Mouse (Mus musculus) embryonic facial prominence, embryonic 15.5 days (tissue): ENCODE data around the gene Cytip. TPM values are rescaled to one million over a fixed set of nuclear protein-coding genes. Genes with fewer than 3 reads are reported as not detected.

ENCODE experiments used
- ATAC-seq: fragments of 200-750 bp; cut with Nextera tagmentation; 2 replicates; pipeline ENCODE4 v1.8.0; 2017; ENCODE audit warnings: low read depth, moderate TSS enrichment; ENCODE audit not compliant: insufficient number of reproducible peaks, low FRiP score, low TSS enrichment
- H3K27ac ChIP-seq: fragments of 300-500 bp; sonication (generic); replicated peaks from 2 replicates; pipeline ENCODE4 v1.5.1; 2015; ENCODE audit warnings: mild to moderate bottlenecking, inconsistent platforms
- H3K27me3 ChIP-seq: fragments of 300-500 bp; sonication (generic); 2 replicates; pipeline ENCODE4 v1.6.1; 2015; ENCODE audit warnings: inconsistent platforms
- H3K36me3 ChIP-seq: fragments of 300-500 bp; sonication (generic); 2 replicates; pipeline ENCODE4 v1.6.1; 2015; ENCODE audit warnings: mild to moderate bottlenecking, inconsistent platforms
- H3K4me1 ChIP-seq: fragments of 300-500 bp; sonication (generic); 2 replicates; pipeline ENCODE4 v1.6.1; 2015; ENCODE audit warnings: inconsistent platforms
- H3K4me2 ChIP-seq: fragments of 300-500 bp; sonication (generic); replicated peaks from 2 replicates; pipeline ENCODE4 v1.6.1; 2015; ENCODE audit warnings: mild to moderate bottlenecking, inconsistent platforms
- H3K4me3 ChIP-seq: fragments of 300-500 bp; sonication (generic); replicated peaks from 2 replicates; pipeline ENCODE4 v1.5.1; 2015; ENCODE audit warnings: mild to moderate bottlenecking, inconsistent platforms
- H3K9ac ChIP-seq: fragments of 300-500 bp; sonication (generic); 2 replicates; pipeline ENCODE4 v1.6.1; 2015; ENCODE audit warnings: inconsistent platforms
- H3K9me3 ChIP-seq: fragments of 300-500 bp; sonication (generic); replicated peaks from 2 replicates; pipeline ENCODE4 v1.6.1; 2016; ENCODE audit warnings: inconsistent platforms
- WGBS: fragments of 180-500 bp; shearing (Covaris S2); methylation state at CpG from one replicate; pipeline ENCODE4 v1.1.7; 2015; 5-methylcytosine and 5-hydroxymethylcytosine counted together
- polyA plus RNA-seq: library from polyadenylated mRNA; unstranded; fragments of >200 nt; fragmentation: Nextera tagmentation; extraction: Ambion mirVana; gene quantifications from 2 replicates; pipeline ENCODE4 v1.2.1, GENCODE M21; 2015

Gene Cytip
- polyA plus RNA-seq, 1 experiment from 2014 or later: 2.3 TPM

DNA sequence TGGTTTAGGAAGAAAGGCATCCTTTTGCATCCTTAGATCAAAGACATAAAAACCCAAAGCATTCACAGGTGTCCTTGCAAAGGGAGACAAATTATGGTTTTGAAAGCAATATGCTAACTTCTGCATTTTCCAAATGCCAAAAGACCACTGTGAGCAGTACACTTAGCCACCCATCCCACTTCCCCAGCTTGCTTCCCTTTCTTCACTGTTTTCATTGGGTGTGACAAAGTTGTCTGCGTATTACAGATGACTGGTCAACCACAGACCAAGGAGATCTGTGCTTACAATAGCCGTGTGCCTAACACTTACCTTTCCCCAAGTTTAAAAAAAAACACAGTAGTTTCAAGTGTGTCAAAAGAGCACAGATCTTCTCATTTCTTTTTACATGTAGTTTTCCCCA lies 11.7 kb downstream of the Cytip start:
- WGBS: 86% methylated on average over 2 of the region's 2 CpGs
- H3K36me3 ChIP-seq: no peaks in the 10 kb centered on the region
- H3K4me3 ChIP-seq: no peak overlapping the region
- H3K9me3 ChIP-seq: no peaks in the 10 kb centered on the region
- H3K27me3 ChIP-seq: no peaks in the 10 kb centered on the region
- H3K9ac ChIP-seq: no peak overlapping the region
- no peak overlapping the region for H3K27ac ChIP-seq
- no peaks in the 10 kb centered on the region for H3K4me1 ChIP-seq
- ATAC-seq: no peak
- no peak overlapping the region for H3K4me2 ChIP-seq

DNA sequence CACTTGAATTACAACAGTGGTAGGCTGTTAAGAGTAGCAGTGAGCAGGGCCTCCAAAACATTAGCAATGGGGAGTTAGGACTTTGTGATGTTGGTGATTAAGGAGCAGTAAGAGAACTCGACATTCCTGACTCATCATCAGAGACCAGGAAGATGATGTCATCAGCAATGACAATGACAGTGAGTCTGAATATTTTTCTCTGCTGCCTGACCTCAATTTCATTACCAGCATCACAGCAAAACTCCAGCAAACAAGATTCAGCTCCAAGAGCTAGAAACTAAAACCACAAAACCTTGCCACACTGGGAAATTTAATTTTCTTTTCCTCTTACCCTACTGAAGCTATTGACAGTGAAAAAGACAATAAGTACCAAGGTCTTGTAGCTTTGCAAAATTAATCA lies 14.6 kb downstream of the Cytip start:
- H3K27ac ChIP-seq: no peak overlapping the region
- H3K4me3 ChIP-seq: no peak overlapping the region
- no peaks in the 10 kb centered on the region for H3K9me3 ChIP-seq
- H3K27me3 ChIP-seq: no peaks in the 10 kb centered on the region
- no peaks in the 10 kb centered on the region for H3K36me3 ChIP-seq
- H3K4me2 ChIP-seq: no peak overlapping the region
- 70% methylated on average over 1 of the region's 1 CpGs for WGBS
- H3K9ac ChIP-seq: no peak overlapping the region
- no peak for ATAC-seq
- H3K4me1 ChIP-seq: no peaks in the 10 kb centered on the region

DNA sequence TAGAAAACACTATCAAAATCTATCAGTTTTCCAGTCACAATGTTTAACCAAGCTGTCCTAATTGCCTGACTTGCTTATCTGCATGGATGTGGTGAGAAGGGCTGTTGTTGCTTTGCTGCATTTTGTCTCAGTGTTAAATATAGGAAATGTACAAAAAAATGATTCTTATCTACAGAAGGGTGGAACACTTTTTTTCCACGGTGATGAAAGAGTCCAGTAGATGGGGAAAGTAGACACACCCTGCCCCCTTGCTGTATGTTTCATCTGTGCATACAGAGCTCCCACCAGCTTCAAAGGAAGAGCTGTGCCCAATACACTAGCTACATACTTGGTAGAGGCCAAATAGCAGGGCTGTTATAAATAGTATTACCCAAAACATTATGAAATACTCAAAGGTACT lies 16.3 kb downstream of the Cytip start:
- H3K27ac ChIP-seq: no peak overlapping the region
- H3K36me3 ChIP-seq: no peaks in the 10 kb centered on the region
- ATAC-seq: no peak
- H3K9me3 ChIP-seq: no peaks in the 10 kb centered on the region
- no peak overlapping the region for H3K9ac ChIP-seq
- WGBS: 68% methylated on average over 1 of the region's 1 CpGs
- no peak overlapping the region for H3K4me3 ChIP-seq
- 0 out of 2 replicates have a peak, but pooled peaks cover 5% of the 10 kb centered on the region for H3K4me1 ChIP-seq
- no peak overlapping the region for H3K4me2 ChIP-seq
- H3K27me3 ChIP-seq: no peaks in the 10 kb centered on the region

DNA sequence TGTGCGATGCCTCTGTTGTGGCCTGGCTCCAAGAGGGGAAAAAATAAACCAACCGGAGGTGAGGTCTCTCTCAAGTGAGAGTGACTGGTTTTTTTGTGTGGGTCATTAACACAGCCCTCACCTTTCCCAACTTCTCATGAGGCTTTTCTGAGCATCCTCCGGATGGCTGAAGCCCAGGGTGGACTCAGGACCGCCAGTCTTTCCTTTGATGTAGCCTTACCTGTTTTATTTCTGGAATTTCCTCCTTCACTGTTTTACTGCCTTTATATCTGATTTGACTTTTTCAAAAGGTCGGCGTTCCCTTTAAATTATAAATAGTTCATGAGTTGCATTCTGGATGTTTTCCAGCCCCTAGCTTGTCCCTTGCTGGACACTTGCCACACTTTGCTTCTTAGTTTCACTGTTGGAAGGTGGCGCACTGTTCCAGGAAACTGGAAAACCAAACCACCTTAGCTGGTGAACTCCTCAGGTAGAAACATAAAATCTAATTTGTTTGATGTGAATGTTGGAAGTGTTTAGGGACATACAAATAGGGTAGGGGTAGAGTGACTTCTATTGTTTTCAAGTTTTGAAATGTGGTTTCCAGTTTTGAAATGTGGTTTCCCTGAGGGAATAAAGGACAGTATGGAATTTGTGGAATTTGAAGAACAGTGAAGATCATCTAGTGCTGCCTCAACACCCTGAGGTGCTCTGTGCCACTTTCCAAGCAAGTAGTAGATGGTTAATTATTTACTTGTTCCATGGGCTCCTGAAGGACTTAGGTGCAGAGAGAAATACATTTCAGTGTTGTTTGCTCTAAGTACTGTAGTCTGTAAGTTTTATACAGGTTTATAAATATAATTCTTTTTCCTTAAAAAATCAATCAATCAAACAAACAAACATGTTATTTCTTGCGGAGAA lies 19.7 kb downstream of the Cytip start:
- WGBS: 76% methylated on average over 8 of the region's 8 CpGs
- H3K9ac ChIP-seq: no peak overlapping the region
- H3K4me1 ChIP-seq: 0 out of 2 replicates have a peak, but pooled peaks cover 5% of the 10 kb centered on the region
- no peak for ATAC-seq
- H3K4me3 ChIP-seq: no peak overlapping the region
- no peaks in the 10 kb centered on the region for H3K9me3 ChIP-seq
- H3K27me3 ChIP-seq: no peaks in the 10 kb centered on the region
- H3K36me3 ChIP-seq: no peaks in the 10 kb centered on the region
- no peak overlapping the region for H3K27ac ChIP-seq
- no peak overlapping the region for H3K4me2 ChIP-seq

DNA sequence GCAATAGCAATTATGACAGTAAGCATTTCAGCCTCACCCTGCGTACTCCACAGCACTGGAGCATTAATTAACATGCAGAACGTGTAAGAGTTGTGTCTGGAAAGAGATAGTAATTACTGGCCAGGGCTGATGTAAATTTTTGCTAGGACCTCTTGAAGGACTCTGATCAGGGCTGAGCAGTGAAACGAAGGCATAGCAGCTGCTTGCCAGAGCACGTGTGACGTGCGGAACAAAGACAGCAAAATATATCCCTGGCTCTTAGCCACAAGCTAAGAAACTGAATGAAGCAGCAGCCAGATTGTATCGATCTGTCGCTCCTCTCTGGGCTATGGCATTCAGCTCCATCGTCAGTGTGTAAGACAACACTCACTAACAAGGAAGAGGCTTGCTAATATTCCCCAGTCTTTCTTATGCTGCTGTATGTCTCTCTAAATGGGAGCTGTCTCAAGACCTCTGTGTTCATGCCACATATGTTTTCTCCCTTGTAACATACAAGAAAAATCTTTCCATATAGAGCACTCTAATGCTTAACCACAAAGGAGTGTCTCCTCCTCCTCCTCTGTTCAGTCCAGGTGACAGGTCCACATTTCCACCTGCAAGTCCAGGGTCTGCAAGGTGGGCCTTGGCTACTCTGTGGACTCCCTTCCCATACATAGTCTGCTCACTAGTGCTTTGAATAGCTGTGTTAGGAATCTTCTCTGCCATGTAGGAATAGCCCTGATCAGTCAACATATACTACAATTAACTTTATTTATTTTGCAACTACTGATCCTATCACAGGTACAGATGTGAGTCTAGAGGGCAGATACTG lies 20.7 kb downstream of the Cytip start:
- H3K4me1 ChIP-seq: 0 out of 2 replicates have a peak, but pooled peaks cover 5% of the 10 kb centered on the region
- H3K27me3 ChIP-seq: no peaks in the 10 kb centered on the region
- H3K4me3 ChIP-seq: no peak overlapping the region
- H3K9ac ChIP-seq: no peak overlapping the region
- 41% methylated on average over 9 of the region's 9 CpGs for WGBS
- ATAC-seq: no peak
- no peak overlapping the region for H3K27ac ChIP-seq
- H3K9me3 ChIP-seq: no peaks in the 10 kb centered on the region
- H3K4me2 ChIP-seq: no peak overlapping the region
- no peaks in the 10 kb centered on the region for H3K36me3 ChIP-seq

DNA sequence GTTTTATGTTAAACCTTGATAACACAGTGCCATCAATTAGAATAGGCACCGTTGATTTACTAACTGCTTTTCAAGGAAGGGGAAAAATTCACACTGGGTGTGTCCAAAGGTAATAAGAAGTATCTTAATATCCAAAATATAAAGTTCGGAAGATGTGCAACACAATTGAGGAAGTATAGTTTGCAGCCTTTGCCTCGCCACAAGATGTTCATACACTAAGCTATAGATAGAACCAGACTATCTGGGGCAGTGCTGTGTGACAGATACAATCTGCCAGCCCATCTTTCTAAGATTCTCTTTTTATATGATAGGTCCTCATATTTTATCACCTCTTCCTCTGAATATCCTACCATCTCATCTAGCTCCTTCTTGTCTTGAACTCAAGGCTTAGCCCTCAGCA lies 22.4 kb downstream of the Cytip start:
- ATAC-seq: no peak
- Histone ChIP-seq H3K4me3 (no peak overlapping the region), H3K4me2 (no peak overlapping the region), H3K9me3 (no peaks in the 10 kb centered on the region), H3K27ac (no peak overlapping the region), H3K4me1 (0 out of 2 replicates have a peak, but pooled peaks cover 5% of the 10 kb centered on the region), H3K9ac (no peak overlapping the region), H3K27me3 (no peaks in the 10 kb centered on the region), H3K36me3 (no peaks in the 10 kb centered on the region)
- WGBS: 95% methylated on average over 3 of the region's 3 CpGs

DNA sequence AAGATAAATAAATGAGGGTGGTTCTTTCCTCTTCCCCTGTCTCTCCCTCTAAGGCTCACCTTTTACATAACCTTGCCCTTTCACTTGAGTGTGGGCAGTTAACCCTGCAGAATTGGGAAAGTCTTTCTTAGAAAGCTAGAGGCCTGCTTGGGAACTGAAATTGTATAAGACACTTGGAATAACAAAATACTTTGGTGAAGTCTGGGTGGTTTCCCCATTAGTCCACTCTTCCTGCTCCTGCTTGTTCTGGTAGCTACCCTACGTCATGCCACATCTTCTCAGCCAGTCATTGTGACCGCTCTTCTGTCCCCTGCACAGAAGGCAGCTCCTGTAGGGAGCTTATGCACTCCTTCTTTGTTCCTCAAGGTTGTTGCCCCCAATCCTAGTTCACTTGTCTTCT lies 26.2 kb downstream of the Cytip start:
- H3K4me2 ChIP-seq: no peak overlapping the region
- no peaks in the 10 kb centered on the region for H3K36me3 ChIP-seq
- H3K9ac ChIP-seq: no peak overlapping the region
- no peaks in the 10 kb centered on the region for H3K9me3 ChIP-seq
- H3K27ac ChIP-seq: no peak overlapping the region
- WGBS: 89% methylated on average over 2 of the region's 2 CpGs
- no peak for ATAC-seq
- no peak overlapping the region for H3K4me3 ChIP-seq
- no peaks in the 10 kb centered on the region for H3K4me1 ChIP-seq
- no peaks in the 10 kb centered on the region for H3K27me3 ChIP-seq

DNA sequence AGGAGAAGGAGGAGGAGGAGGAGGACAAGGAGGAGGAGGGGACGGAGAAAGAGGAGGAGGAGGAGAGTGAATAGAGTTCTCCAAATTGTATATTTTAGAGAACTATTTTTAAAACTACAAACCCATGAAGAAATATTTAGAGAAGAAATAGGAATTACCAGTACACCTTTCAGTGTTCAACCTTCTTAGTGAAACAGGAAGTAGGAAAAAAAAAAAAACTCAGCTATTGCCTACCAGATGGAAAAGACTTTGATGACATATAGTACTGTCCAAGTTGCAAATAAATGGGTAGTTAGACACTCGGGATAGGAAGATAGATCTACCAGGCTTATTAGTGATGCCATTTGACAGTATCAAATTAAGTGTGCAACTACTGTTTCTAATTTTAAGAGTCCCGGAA lies 27.7 kb downstream of the Cytip start:
- Histone ChIP-seq H3K27me3 (no peaks in the 10 kb centered on the region), H3K27ac (no peak overlapping the region), H3K4me2 (no peak overlapping the region), H3K9ac (no peak overlapping the region), H3K4me3 (no peak overlapping the region), H3K4me1 (no peaks in the 10 kb centered on the region), H3K36me3 (no peaks in the 10 kb centered on the region), H3K9me3 (no peaks in the 10 kb centered on the region)
- whole genome bisulfite sequencing: 78% methylated on average over 3 of the region's 3 CpGs
- ATAC-seq: no peak

DNA sequence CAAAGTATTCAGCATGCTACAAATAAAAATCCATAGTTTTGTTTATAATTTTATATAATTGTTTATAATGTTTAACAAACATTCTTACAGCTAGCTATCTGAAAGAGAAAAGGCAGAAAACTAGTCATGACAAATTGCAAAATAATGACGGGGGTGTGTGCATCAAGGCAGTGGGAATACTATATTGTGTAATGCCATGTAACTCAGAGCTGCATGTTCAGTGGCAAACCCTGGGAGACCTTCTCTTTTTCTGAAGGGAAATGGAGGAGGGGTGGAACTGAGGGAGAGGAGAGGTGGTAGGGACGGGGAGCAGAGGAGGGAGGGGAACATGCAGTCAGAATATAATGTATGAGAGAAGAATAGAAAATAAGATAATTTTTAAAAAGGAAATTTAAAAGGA lies 28.6 kb downstream of the Cytip start:
- no peaks in the 10 kb centered on the region for H3K9me3 ChIP-seq
- H3K27ac ChIP-seq: no peak overlapping the region
- no peaks in the 10 kb centered on the region for H3K27me3 ChIP-seq
- no peak overlapping the region for H3K4me3 ChIP-seq
- H3K4me2 ChIP-seq: no peak overlapping the region
- WGBS: 51% methylated on average over 2 of the region's 2 CpGs
- no peak for ATAC-seq
- no peak overlapping the region for H3K9ac ChIP-seq
- H3K4me1 ChIP-seq: no peaks in the 10 kb centered on the region
- no peaks in the 10 kb centered on the region for H3K36me3 ChIP-seq

DNA sequence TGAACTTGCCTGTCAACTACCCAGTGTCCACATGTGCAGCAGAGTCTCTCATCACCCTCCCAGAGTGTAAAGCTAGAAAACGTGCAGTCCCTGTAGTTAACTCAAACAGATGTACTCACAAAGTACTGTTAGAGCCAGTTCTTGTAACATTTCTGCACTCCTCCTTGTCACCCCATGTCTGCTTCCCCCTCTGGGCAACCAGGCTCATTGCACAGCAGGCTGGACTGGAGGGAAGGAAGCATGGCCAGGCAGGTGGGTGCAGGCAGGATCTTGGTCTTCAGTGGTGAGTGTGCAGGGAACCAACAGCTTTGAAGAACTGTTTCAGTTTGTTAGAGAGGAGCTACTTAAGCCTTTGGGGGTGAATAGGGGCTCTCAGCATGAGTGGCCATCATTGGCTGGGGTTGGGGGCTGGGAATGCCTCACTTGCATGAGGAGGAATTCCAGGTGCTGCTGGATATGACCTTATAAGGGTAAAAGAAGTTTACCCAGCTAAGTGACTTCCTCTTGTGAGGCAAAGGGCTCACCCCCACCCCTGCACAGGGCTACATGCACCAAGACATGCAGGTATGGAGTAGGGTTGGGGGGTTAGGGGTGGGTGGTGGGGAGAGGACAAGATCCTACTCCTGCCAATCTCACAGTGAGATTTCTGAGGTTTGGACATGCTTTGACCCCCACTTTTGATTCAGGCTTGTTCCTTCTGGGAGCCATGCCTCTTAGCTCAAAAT lies 31.7 kb downstream of the Cytip start:
- Histone ChIP-seq H3K4me3 (no peak overlapping the region), H3K9ac (no peak overlapping the region), H3K9me3 (no peaks in the 10 kb centered on the region), H3K27me3 (no peaks in the 10 kb centered on the region), H3K4me1 (no peaks in the 10 kb centered on the region), H3K4me2 (no peak overlapping the region), H3K27ac (no peak overlapping the region), H3K36me3 (no peaks in the 10 kb centered on the region)
- ATAC-seq: no peak
- 44% methylated on average over 1 of the region's 1 CpGs for whole genome bisulfite sequencing

DNA sequence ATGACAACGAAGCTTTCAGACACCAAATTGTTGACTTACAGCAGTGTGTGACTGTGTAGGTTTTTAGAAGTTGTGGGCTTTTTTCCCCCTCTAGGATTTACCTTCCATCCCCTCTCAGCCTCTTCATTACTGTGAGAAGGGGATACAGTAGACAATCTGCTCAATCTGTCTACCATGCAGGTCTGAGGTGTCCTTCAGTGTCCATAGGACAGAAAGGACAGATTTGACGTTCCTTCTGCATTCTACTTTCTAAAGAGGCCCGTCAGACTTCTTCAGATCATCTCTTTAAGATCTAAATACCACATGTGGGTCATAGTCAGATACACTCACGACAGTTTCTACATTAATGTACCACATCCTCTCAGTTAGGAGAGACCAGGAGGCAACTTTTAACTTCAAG lies 33.5 kb downstream of the Cytip start:
- Histone ChIP-seq H3K27me3 (no peaks in the 10 kb centered on the region), H3K4me1 (no peaks in the 10 kb centered on the region), H3K27ac (no peak overlapping the region), H3K9me3 (no peaks in the 10 kb centered on the region), H3K4me2 (no peak overlapping the region), H3K36me3 (no peaks in the 10 kb centered on the region), H3K4me3 (no peak overlapping the region), H3K9ac (no peak overlapping the region)
- ATAC-seq: no peak
- 77% methylated on average over 4 of the region's 4 CpGs for WGBS
